Mouse (Mus musculus): Measurements from ENCODE around the gene Efnb2. TPM values are rescaled to one million over a fixed set of nuclear protein-coding genes. Genes with fewer than 3 reads are reported as not detected.

Efnb2 gene
- total RNA-seq, 2 experiments from 2014 or later = 29.6 to 32.5 TPM

- no peak for DNase-seq
Measured at GRCm38 (mm10) chr8:8568215-8568773, 92.7 kb downstream of the Efnb2 start.

Small RNA genes lying within 50 kb of the gene (microRNA-seq; reads per million reads assigned to microRNA genes)
- 3.7 reads per million for gene Mir7654

Other genes starting within 250 kb of the Efnb2 start
- 10 to 100 TPM; 52.6 to 81.2 TPM for gene Arglu1, start 29.3 kb upstream of the Efnb2 start, total RNA-seq (2021)